Mouse (Mus musculus): Measurements from ENCODE around the gene Cbr3. TPM values are rescaled to one million over a fixed set of nuclear protein-coding genes. Genes with fewer than 3 reads are reported as not detected.

Cbr3 gene
- polyA plus RNA-seq, 1 experiment from 2014 or later = 1.0 TPM

DNA sequence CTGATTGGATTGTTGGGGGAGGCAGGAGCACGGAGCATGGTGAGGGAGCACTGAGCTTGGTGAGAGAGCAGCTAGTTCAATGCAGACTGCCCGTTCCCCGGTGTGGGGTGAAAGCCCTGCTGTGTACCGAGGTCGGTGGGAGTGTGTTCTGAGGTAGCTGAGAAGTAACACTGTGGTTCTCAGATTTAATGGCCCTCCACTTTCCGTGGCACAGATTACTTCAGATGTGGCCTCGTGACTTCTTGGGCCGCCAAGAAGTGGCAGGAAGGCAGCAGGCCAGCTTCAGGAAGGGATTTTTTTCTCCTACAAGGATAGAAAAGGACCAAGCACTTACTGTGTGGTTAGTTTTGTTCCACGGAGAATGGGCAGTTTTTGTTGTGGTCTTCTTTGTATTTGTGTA is 45.7 kb downstream of the Cbr3 start:
- WGBS = 72% methylated on average over 9 of the region's 9 CpGs
- Histone ChIP-seq H3K4me1 (ENCODE audit: control insufficient read depth, insufficient read depth, low read length) (no peaks in the 10 kb centered on the region), H3K9ac (replicated peaks; ENCODE audit: low read length) (no peak overlapping the region), H3K36me3 (replicated peaks; ENCODE audit: control insufficient read depth, insufficient read depth, low read depth, low read length) (no peaks in the 10 kb centered on the region), H3K4me3 (ENCODE audit: low read depth, low read length) (no peak overlapping the region), H3K4me2 (ENCODE audit: low read depth, low read length) (no peak overlapping the region), H3K9me3 (replicated peaks; ENCODE audit: control insufficient read depth, low read length) (no peaks in the 10 kb centered on the region), H3K27ac (replicated peaks; ENCODE audit: low read depth, low read length) (no peak overlapping the region), H3K27me3 (ENCODE audit: control insufficient read depth, insufficient read depth, low read length) (no peaks in the 10 kb centered on the region)
- no peak for DNase-seq (ENCODE audit: low spot score)
- no peak for ATAC-seq (replicated peaks; ENCODE audit: insufficient number of reproducible peaks, low FRiP score, low TSS enrichment, low read depth)

- Histone ChIP-seq H3K4me3 (ENCODE audit: low read depth, low read length) (no peak overlapping the region), H3K9ac (replicated peaks; ENCODE audit: low read length) (no peak overlapping the region), H3K36me3 (replicated peaks; ENCODE audit: control insufficient read depth, insufficient read depth, low read depth, low read length) (no peaks in the 10 kb centered on the region), H3K27me3 (ENCODE audit: control insufficient read depth, insufficient read depth, low read length) (no peaks in the 10 kb centered on the region), H3K4me2 (ENCODE audit: low read depth, low read length) (no peak overlapping the region), H3K9me3 (replicated peaks; ENCODE audit: control insufficient read depth, low read length) (no peaks in the 10 kb centered on the region), H3K27ac (replicated peaks; ENCODE audit: low read depth, low read length) (no peak overlapping the region), H3K4me1 (ENCODE audit: control insufficient read depth, insufficient read depth, low read length) (no peaks in the 10 kb centered on the region)
- WGBS = 83% methylated on average over 23 of the region's 23 CpGs
- no peak for DNase-seq (ENCODE audit: low spot score)
- no peak for ATAC-seq (replicated peaks; ENCODE audit: insufficient number of reproducible peaks, low FRiP score, low TSS enrichment, low read depth)
Measured at GRCm38 (mm10) chr16:93729801-93730721, 47.0 kb downstream of the Cbr3 start.

DNA sequence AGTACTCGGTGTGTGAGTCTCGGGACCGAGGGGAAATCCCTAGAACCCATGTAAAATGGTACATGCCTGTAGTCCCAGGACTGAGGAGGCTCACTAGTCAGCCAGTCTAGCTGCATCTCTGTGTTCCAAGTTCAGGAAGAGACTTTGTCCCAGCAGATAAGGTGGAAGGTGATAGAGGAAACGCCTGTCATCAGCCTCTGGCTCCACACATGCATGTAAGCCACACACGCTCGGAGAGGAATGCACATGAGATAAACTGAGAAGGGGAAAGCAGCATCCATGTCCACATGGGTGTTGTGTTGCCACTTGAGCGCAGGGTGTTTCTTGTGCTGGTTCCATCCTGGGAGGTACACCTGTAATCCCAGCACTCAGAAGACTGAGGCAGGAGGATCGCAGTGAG is 48.3 kb downstream of the Cbr3 start:
- DNase-seq (ENCODE audit: low spot score) (no peak), ATAC-seq (replicated peaks; ENCODE audit: insufficient number of reproducible peaks, low FRiP score, low TSS enrichment, low read depth) (no peak)
- Histone ChIP-seq H3K27ac (replicated peaks; ENCODE audit: low read depth, low read length) (no peak overlapping the region), H3K4me1 (ENCODE audit: control insufficient read depth, insufficient read depth, low read length) (no peaks in the 10 kb centered on the region), H3K36me3 (replicated peaks; ENCODE audit: control insufficient read depth, insufficient read depth, low read depth, low read length) (no peaks in the 10 kb centered on the region), H3K27me3 (ENCODE audit: control insufficient read depth, insufficient read depth, low read length) (no peaks in the 10 kb centered on the region), H3K4me3 (ENCODE audit: low read depth, low read length) (no peak overlapping the region), H3K9me3 (replicated peaks; ENCODE audit: control insufficient read depth, low read length) (no peaks in the 10 kb centered on the region), H3K4me2 (ENCODE audit: low read depth, low read length) (no peak overlapping the region), H3K9ac (replicated peaks; ENCODE audit: low read length) (no peak overlapping the region)
- WGBS = 87% methylated on average over 8 of the region's 8 CpGs

- Histone ChIP-seq H3K36me3 (replicated peaks; ENCODE audit: control insufficient read depth, insufficient read depth, low read depth, low read length) (no peaks in the 10 kb centered on the region), H3K4me1 (ENCODE audit: control insufficient read depth, insufficient read depth, low read length) (no peaks in the 10 kb centered on the region), H3K27me3 (ENCODE audit: control insufficient read depth, insufficient read depth, low read length) (no peaks in the 10 kb centered on the region), H3K27ac (replicated peaks; ENCODE audit: low read depth, low read length) (no peak overlapping the region), H3K9ac (replicated peaks; ENCODE audit: low read length) (no peak overlapping the region), H3K4me3 (ENCODE audit: low read depth, low read length) (no peak overlapping the region), H3K4me2 (ENCODE audit: low read depth, low read length) (no peak overlapping the region), H3K9me3 (replicated peaks; ENCODE audit: control insufficient read depth, low read length) (no peaks in the 10 kb centered on the region)
- 71% methylated on average over 18 of the region's 18 CpGs for WGBS
- DNase-seq (ENCODE audit: low spot score) = no peak
- ATAC-seq (replicated peaks; ENCODE audit: insufficient number of reproducible peaks, low FRiP score, low TSS enrichment, low read depth) = no peak
Measured at GRCm38 (mm10) chr16:93732875-93733569, 50.0 kb downstream of the Cbr3 start.

- no peaks in the 10 kb centered on the region for H3K36me3 ChIP-seq (replicated peaks; ENCODE audit: control insufficient read depth, insufficient read depth, low read depth, low read length)
- no peak for ATAC-seq (replicated peaks; ENCODE audit: insufficient number of reproducible peaks, low FRiP score, low TSS enrichment, low read depth)
- no peaks in the 10 kb centered on the region; the same call in 1 of the 2 replicates for H3K27me3 ChIP-seq (ENCODE audit: control insufficient read depth, insufficient read depth, low read length)
- H3K4me3 ChIP-seq (ENCODE audit: low read depth, low read length) = no peak overlapping the region
- H3K9me3 ChIP-seq (replicated peaks; ENCODE audit: control insufficient read depth, low read length) = no peaks in the 10 kb centered on the region
- no peaks in the 10 kb centered on the region for H3K4me1 ChIP-seq (ENCODE audit: control insufficient read depth, insufficient read depth, low read length)
- H3K4me2 ChIP-seq (ENCODE audit: low read depth, low read length) = no peak overlapping the region
- no peak overlapping the region for H3K27ac ChIP-seq (replicated peaks; ENCODE audit: low read depth, low read length)
- 92% methylated on average over 11 of the region's 11 CpGs for WGBS
- no peak for DNase-seq (ENCODE audit: low spot score)
- H3K9ac ChIP-seq (replicated peaks; ENCODE audit: low read length) = no peak overlapping the region
Measured at GRCm38 (mm10) chr16:93739251-93739650, 56.2 kb downstream of the Cbr3 start.

Other genes starting within 250 kb of the Cbr3 start
- gene Setd4, start 79.2 kb upstream of the Cbr3 start, polyA plus RNA-seq (2014; fragmentation: Nextera tagmentation; extraction: Ambion mirVana) = 15.8 and 18.0 TPM in 2 replicates
- gene Cbr1, start 77.4 kb upstream of the Cbr3 start, polyA plus RNA-seq (2014; fragmentation: Nextera tagmentation; extraction: Ambion mirVana) = 133 and 139 TPM in 2 replicates
- not detected in 2 replicates for gene Gm5678, start 55.1 kb upstream of the Cbr3 start, polyA plus RNA-seq (2014; fragmentation: Nextera tagmentation; extraction: Ambion mirVana)
- 5.7 and 7.9 TPM in 2 replicates for gene Dop1b, start 28.7 kb downstream of the Cbr3 start, polyA plus RNA-seq (2014; fragmentation: Nextera tagmentation; extraction: Ambion mirVana)
- 27.9 and 33.2 TPM in 2 replicates for gene Morc3, start 148.9 kb downstream of the Cbr3 start, polyA plus RNA-seq (2014; fragmentation: Nextera tagmentation; extraction: Ambion mirVana)
- gene Chaf1b, start 200.7 kb downstream of the Cbr3 start, polyA plus RNA-seq (2014; fragmentation: Nextera tagmentation; extraction: Ambion mirVana) = 130 and 138 TPM in 2 replicates